Mouse (Mus musculus): ENCODE measurements around the gene Iqgap1. TPM values are rescaled to one million over a fixed set of nuclear protein-coding genes. Genes with fewer than 3 reads are reported as not detected.
A peak's percentile ranks its signal among the peaks of the same experiment; 100 is the strongest.

Gene Iqgap1
- polyA plus RNA-seq, 1 experiment from 2014 or later, result 94.3 TPM

- ATAC-seq (ENCODE audit: insufficient number of reproducible peaks, insufficient read depth, low FRiP score, low read depth), result no peak
- Histone ChIP-seq H3K9ac (replicated peaks; ENCODE audit: low read depth, low read length) (no peak overlapping the region), H3K9me3 (ENCODE audit: control insufficient read depth, low read depth, low read length) (no peaks in the 10 kb centered on the region), H3K4me3 (ENCODE audit: low read depth, low read length) (no peak overlapping the region), H3K36me3 (ENCODE audit: control insufficient read depth, insufficient read depth, low read length) (no peaks in the 10 kb centered on the region), H3K4me2 (replicated peaks; ENCODE audit: low read depth, low read length) (no peak overlapping the region), H3K27ac (ENCODE audit: low read length) (no peak overlapping the region), H3K4me1 (ENCODE audit: control insufficient read depth, insufficient read depth, low read length) (no peaks in the 10 kb centered on the region), H3K27me3 (ENCODE audit: control insufficient read depth, insufficient read depth, low read length) (no peaks in the 10 kb centered on the region)
- WGBS, result 62% methylated on average over 5 of the region's 5 CpGs
Measured at GRCm38 (mm10) chr7:80697859-80698258, 127.9 kb downstream of the Iqgap1 start.

GRCm38 (mm10) chr7:80696903-80697302 lies 128.9 kb downstream of the Iqgap1 start:
- no peak overlapping the region for H3K4me3 ChIP-seq (ENCODE audit: low read depth, low read length)
- H3K9ac ChIP-seq (replicated peaks; ENCODE audit: low read depth, low read length), result no peak overlapping the region
- WGBS, result 43% methylated on average over 4 of the region's 4 CpGs
- no peak overlapping the region for H3K27ac ChIP-seq (ENCODE audit: low read length)
- H3K9me3 ChIP-seq (ENCODE audit: control insufficient read depth, low read depth, low read length), result no peaks in the 10 kb centered on the region
- no peaks in the 10 kb centered on the region for H3K27me3 ChIP-seq (ENCODE audit: control insufficient read depth, insufficient read depth, low read length)
- no peak overlapping the region for H3K4me2 ChIP-seq (replicated peaks; ENCODE audit: low read depth, low read length)
- H3K4me1 ChIP-seq (ENCODE audit: control insufficient read depth, insufficient read depth, low read length), result no peaks in the 10 kb centered on the region
- no peaks in the 10 kb centered on the region for H3K36me3 ChIP-seq (ENCODE audit: control insufficient read depth, insufficient read depth, low read length)
- ATAC-seq (ENCODE audit: insufficient number of reproducible peaks, insufficient read depth, low FRiP score, low read depth), result no peak

- Histone ChIP-seq H3K36me3 (ENCODE audit: control insufficient read depth, insufficient read depth, low read length) (no peaks in the 10 kb centered on the region), H3K27me3 (ENCODE audit: control insufficient read depth, insufficient read depth, low read length) (no peaks in the 10 kb centered on the region), H3K9me3 (ENCODE audit: control insufficient read depth, low read depth, low read length) (no peaks in the 10 kb centered on the region), H3K4me1 (ENCODE audit: control insufficient read depth, insufficient read depth, low read length) (no peaks in the 10 kb centered on the region), H3K9ac (replicated peaks; ENCODE audit: low read depth, low read length) (no peak overlapping the region), H3K4me3 (ENCODE audit: low read depth, low read length) (no peak overlapping the region), H3K4me2 (replicated peaks; ENCODE audit: low read depth, low read length) (no peak overlapping the region), H3K27ac (ENCODE audit: low read length) (no peak overlapping the region)
- WGBS, result 41% methylated on average over 1 of the region's 1 CpGs
- ATAC-seq (ENCODE audit: insufficient number of reproducible peaks, insufficient read depth, low FRiP score, low read depth), result no peak
Measured at GRCm38 (mm10) chr7:80696334-80696733, 129.4 kb downstream of the Iqgap1 start.

GRCm38 (mm10) chr7:80692472-80692871 lies 133.3 kb downstream of the Iqgap1 start:
- WGBS, result 85% methylated on average over 9 of the region's 9 CpGs
- peaks cover 5% of the 10 kb centered on the region; the same call in 1 of the 2 replicates for H3K4me1 ChIP-seq (ENCODE audit: control insufficient read depth, insufficient read depth, low read length)
- H3K4me2 ChIP-seq (replicated peaks; ENCODE audit: low read depth, low read length), result no peak overlapping the region
- ATAC-seq (ENCODE audit: insufficient number of reproducible peaks, insufficient read depth, low FRiP score, low read depth), result no peak
- no peak overlapping the region for H3K27ac ChIP-seq (ENCODE audit: low read length)
- H3K27me3 ChIP-seq (ENCODE audit: control insufficient read depth, insufficient read depth, low read length), result no peaks in the 10 kb centered on the region
- no peak overlapping the region for H3K4me3 ChIP-seq (ENCODE audit: low read depth, low read length)
- H3K9me3 ChIP-seq (ENCODE audit: control insufficient read depth, low read depth, low read length), result no peaks in the 10 kb centered on the region
- no peaks in the 10 kb centered on the region for H3K36me3 ChIP-seq (ENCODE audit: control insufficient read depth, insufficient read depth, low read length)
- no peak overlapping the region for H3K9ac ChIP-seq (replicated peaks; ENCODE audit: low read depth, low read length)

GRCm38 (mm10) chr7:80691131-80691530 lies 134.6 kb downstream of the Iqgap1 start:
- 66% methylated on average over 6 of the region's 6 CpGs for WGBS
- H3K4me3 ChIP-seq (ENCODE audit: low read depth, low read length), result no peak overlapping the region
- no peak overlapping the region for H3K4me2 ChIP-seq (replicated peaks; ENCODE audit: low read depth, low read length)
- H3K4me1 ChIP-seq (ENCODE audit: control insufficient read depth, insufficient read depth, low read length), result peaks cover 8% of the 10 kb centered on the region; the same call in 1 of the 2 replicates
- H3K9ac ChIP-seq (replicated peaks; ENCODE audit: low read depth, low read length), result no peak overlapping the region
- H3K9me3 ChIP-seq (ENCODE audit: control insufficient read depth, low read depth, low read length), result no peaks in the 10 kb centered on the region
- no peak for ATAC-seq (ENCODE audit: insufficient number of reproducible peaks, insufficient read depth, low FRiP score, low read depth)
- H3K36me3 ChIP-seq (ENCODE audit: control insufficient read depth, insufficient read depth, low read length), result no peaks in the 10 kb centered on the region
- H3K27ac ChIP-seq (ENCODE audit: low read length), result no peak overlapping the region
- no peaks in the 10 kb centered on the region for H3K27me3 ChIP-seq (ENCODE audit: control insufficient read depth, insufficient read depth, low read length)

- peaks cover 10% of the 10 kb centered on the region; the same call in 1 of the 2 replicates for H3K4me1 ChIP-seq (ENCODE audit: control insufficient read depth, insufficient read depth, low read length)
- no peaks in the 10 kb centered on the region for H3K36me3 ChIP-seq (ENCODE audit: control insufficient read depth, insufficient read depth, low read length)
- no peaks in the 10 kb centered on the region for H3K9me3 ChIP-seq (ENCODE audit: control insufficient read depth, low read depth, low read length)
- 30% methylated on average over 10 of the region's 10 CpGs for WGBS
- peak overlapping the region; percentile 66 for H3K4me2 ChIP-seq (replicated peaks; ENCODE audit: low read depth, low read length)
- ATAC-seq (ENCODE audit: insufficient number of reproducible peaks, insufficient read depth, low FRiP score, low read depth), result no peak
- H3K4me3 ChIP-seq (ENCODE audit: low read depth, low read length), result peak overlapping the region; percentile 77
- peak overlapping the region; percentile 95; the same call in 1 of the 2 replicates for H3K9ac ChIP-seq (replicated peaks; ENCODE audit: low read depth, low read length)
- H3K27me3 ChIP-seq (ENCODE audit: control insufficient read depth, insufficient read depth, low read length), result no peaks in the 10 kb centered on the region
- peak overlapping the region; percentile 93 for H3K27ac ChIP-seq (ENCODE audit: low read length)
Measured at GRCm38 (mm10) chr7:80689221-80689591, 136.6 kb downstream of the Iqgap1 start.

GRCm38 (mm10) chr7:80688556-80689220 lies 137.1 kb downstream of the Iqgap1 start, which contains the start of gene Crtc3:
Gene Crtc3, minus strand, starts transcription at chr7:80688877.
- Histone ChIP-seq H3K9ac (replicated peaks; ENCODE audit: low read depth, low read length) (peak within 1 kb of the TSS; percentile 95), H3K4me3 (ENCODE audit: low read depth, low read length) (peak within 1 kb of the TSS; percentile 77), H3K4me2 (replicated peaks; ENCODE audit: low read depth, low read length) (peak within 1 kb of the TSS; percentile 66), H3K4me1 (ENCODE audit: control insufficient read depth, insufficient read depth, low read length) (peaks cover 10% of the 10 kb centered on the region; the same call in 1 of the 2 replicates), H3K27ac (ENCODE audit: low read length) (peak within 1 kb of the TSS; percentile 93), H3K36me3 (ENCODE audit: control insufficient read depth, insufficient read depth, low read length) (no peaks in the 10 kb centered on the region), H3K9me3 (ENCODE audit: control insufficient read depth, low read depth, low read length) (no peaks in the 10 kb centered on the region), H3K27me3 (ENCODE audit: control insufficient read depth, insufficient read depth, low read length) (no peaks in the 10 kb centered on the region)
- under 1% methylated on average over 82 of the region's 83 CpGs for WGBS
- peak; percentile 86 for ATAC-seq (ENCODE audit: insufficient number of reproducible peaks, insufficient read depth, low FRiP score, low read depth)

GRCm38 (mm10) chr7:80687721-80688555 lies 137.8 kb downstream of the Iqgap1 start:
- peaks cover 12% of the 10 kb centered on the region; the same call in 1 of the 2 replicates for H3K4me1 ChIP-seq (ENCODE audit: control insufficient read depth, insufficient read depth, low read length)
- peak overlapping the region; percentile 95 for H3K9ac ChIP-seq (replicated peaks; ENCODE audit: low read depth, low read length)
- H3K27ac ChIP-seq (ENCODE audit: low read length), result peak overlapping the region; percentile 93
- H3K36me3 ChIP-seq (ENCODE audit: control insufficient read depth, insufficient read depth, low read length), result no peaks in the 10 kb centered on the region
- no peaks in the 10 kb centered on the region for H3K27me3 ChIP-seq (ENCODE audit: control insufficient read depth, insufficient read depth, low read length)
- no peaks in the 10 kb centered on the region for H3K9me3 ChIP-seq (ENCODE audit: control insufficient read depth, low read depth, low read length)
- peak overlapping the region; percentile 66 for H3K4me2 ChIP-seq (replicated peaks; ENCODE audit: low read depth, low read length)
- ATAC-seq (ENCODE audit: insufficient number of reproducible peaks, insufficient read depth, low FRiP score, low read depth), result peak; percentile 43; the same call in 1 of the 2 replicates
- H3K4me3 ChIP-seq (ENCODE audit: low read depth, low read length), result peak overlapping the region; percentile 77
- 1% methylated on average over 69 of the region's 69 CpGs for WGBS
